Mouse (Mus musculus) heart, postnatal 25 days (tissue): ENCODE data around the gene Kctd19. TPM values are rescaled to one million over a fixed set of nuclear protein-coding genes. Genes with fewer than 3 reads are reported as not detected.

ENCODE experiments used
- DNase-seq: peaks from one replicate; pipeline ENCODE4 v3.0.0; 2022; ENCODE audit warnings: low spot score
- intact Hi-C: fragments of 180-260 bp; cut with DNase I; formaldehyde crosslinking; loops from one replicate; pipeline ENCODE4 v1.15.1; 2025
- total RNA-seq, 2 experiments: library from RNA; stranded (reverse); gene quantifications; 2 replicates each; pipeline ENCODE4 v1.2.3; 2021

The Kctd19 gene
- total RNA-seq, 2 experiments from 2014 or later: 0.44 TPM; not detected in 1

DNA sequence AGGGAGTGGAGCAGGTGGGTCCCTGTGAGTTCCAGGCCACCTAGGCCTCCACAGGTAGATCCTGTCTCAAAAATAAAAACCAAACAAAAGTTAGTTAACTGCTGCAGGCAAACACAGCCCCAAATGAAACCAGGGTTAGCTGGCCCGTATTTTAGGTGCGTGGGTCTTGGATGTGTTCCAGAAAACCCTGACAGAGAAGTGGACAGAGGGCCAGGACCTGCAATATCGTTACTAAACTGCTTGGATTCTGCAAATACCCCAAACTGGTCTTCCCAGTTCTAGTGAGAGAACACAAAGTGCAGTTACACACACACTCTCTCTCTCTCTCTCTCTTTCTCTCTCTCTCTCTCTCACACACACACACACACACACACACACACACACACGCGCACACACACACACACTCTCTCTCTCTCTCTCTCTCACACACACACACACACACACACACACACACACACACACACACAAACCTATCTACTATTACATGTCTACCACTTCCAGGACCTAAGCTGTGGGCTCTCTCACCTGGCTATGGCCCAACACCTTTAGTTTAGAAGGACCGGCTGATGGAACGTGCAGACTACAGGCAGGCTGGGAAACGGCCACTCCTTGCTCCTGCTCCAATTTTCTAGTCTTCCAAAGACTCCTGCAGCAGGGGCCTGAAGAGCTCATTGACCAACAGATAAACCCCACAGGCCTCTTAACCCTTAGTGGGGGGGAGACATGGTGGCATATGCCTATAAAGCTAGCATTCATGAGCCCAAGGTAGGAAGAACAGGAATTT is 69.3 kb downstream of the Kctd19 start:
- intact Hi-C loops: loop anchor here (2.0 kb wide), 1 partner anchor 15 kb away; no protein-coding TSS in a partner anchor
- no peak for DNase-seq

DNA sequence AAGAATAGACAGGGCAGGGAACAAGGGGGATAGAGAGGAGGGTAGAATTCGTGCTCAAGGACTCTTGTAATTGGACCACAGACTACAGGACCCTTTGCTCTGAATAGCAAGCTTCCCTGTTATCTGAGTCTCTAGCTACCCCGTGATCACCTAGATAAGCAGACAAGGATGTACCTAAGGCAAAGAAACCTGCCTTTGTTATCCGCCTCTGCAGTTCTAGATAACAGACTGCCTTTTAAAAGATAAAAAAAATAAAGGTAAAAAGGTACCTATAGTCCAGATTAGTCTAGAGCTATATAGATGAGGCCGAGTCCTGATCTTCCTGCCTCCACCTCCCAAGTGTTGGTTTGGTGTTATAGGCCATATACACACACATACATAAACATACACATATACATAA is 70.5 kb downstream of the Kctd19 start:
- intact Hi-C loops: loop anchor here (2.0 kb wide), 1 partner anchor 14 kb away; no protein-coding TSS in a partner anchor
- no peak for DNase-seq

DNA sequence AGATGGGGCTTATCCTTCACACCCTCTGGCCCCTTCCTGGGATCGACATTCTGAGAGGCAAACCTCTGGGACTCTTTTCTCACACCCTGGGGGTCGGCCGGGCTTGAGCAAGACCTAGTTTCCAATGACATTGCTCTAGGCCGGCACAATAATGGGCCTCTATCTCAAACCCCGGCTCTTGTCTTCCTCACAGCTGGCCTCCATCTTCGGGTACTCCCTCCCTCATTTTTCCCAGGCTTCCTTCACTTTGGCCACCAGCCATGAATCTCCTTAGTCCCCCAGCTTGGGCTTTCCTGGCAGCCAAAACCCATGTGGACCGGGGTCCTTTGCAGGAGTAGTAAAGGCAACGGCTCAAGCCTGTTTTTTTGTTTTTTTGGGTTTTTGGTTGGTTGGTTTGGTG is 71.9 kb downstream of the Kctd19 start:
- intact Hi-C loops: no loop called here
- no peak for DNase-seq

DNA sequence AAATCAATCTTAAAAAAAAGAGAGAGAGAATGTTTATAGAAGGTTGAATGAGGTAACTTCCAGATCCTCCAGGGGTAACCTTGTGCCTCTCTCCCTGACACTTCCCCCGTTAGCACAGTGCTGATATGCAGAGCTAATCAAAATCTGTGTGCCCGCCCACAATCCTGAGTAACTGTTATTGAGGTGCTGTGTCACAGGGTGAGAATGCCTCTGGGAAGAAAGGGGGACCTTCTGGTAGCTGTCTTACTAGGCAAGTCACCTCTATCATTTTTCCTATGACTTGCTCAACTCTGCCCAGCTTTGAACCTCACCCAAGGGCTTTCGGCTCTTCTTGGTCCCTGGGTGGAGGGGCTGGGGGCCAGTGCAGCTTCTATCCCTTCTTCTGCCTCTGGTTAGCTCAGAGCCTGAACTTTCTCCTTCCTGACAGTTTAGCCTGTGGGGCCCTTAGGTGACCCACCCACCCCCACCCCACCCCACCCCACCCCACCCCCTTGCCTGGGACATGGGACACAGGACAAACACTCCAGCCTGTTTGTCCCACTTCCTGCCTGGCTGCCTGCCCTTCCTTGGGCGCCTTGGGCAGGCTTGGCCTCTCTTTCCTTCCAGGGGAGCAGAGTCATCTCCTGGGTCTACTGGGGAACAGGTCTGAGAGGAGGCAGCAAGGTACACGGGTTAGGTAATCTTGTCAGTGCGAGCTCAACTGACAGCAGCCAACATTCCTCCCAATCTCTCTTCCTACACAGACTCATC is 73.2 kb downstream of the Kctd19 start:
- DNase-seq: no peak
- intact Hi-C loops: no loop called here

DNA sequence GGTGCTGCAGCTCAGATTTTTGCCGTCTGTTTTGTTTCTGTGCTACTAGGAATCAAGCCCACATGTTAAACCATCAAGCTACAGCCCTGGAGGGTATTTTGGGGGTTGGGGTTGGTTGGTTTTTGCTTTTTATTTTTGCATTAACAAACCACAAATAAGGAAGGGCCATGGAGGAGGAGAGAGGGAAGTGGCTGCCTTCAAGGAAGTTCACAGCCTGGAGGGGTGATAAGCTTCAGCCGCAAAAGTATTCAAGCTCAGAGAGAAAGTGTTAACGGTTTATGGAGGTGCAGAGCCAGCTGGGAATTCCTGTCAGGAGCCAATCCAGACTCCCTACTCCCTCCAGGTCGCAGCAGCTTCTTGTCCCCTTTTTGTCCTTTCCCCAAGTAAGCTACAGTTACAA is 74.3 kb downstream of the Kctd19 start:
- DNase-seq: no peak
- intact Hi-C loops: no loop called here

DNA sequence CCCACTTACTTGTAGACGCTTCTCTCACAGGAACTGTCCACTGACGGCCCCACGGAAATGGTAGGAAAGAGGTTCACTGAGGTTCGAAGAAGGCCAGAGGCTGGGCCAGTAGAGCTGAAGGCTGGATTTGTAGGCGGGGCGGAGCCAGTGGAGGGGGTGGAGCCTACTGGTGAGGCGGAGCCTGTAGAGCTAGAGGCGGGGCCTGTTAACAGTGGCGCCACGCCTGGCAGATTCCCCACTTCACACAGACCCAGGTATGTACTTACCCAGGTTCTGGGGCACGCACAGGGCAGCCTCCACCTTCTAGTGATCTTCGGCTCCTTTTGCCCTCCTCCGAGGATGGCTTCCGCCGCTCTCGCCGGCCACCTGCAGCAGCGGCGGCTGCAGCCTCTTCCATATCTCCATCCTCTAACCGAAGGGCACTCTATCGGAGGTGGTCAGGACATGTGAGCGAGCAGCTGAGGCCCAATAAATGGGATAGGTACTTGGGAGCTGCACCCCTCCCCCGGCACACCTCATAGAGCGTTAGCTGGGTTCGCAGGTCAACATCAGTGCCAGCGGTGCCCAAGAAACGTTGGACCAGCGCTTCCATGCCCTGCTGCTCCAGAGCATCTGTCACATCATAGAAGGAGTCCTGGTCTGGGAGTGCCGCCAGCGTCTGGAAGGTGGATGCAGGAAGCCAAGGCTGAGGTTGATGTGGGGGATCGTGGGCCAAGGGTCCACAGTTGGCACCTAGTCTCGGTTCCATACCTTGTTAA is 76.8 kb downstream of the Kctd19 start:
- intact Hi-C loops: no loop called here
- no peak for DNase-seq

Other genes starting within 250 kb of the Kctd19 start
- 10 to 100 TPM; 20.2 to 26.8 TPM for gene Cbfb, start 242.8 kb downstream of the Kctd19 start, total RNA-seq
- 10 to 100 TPM; 18.5 to 19.5 TPM for gene D230025D16Rik, start 188.4 kb downstream of the Kctd19 start, total RNA-seq
- 1 to 10 TPM; 4.1 to 4.9 TPM for gene B3gnt9, start 158.3 kb downstream of the Kctd19 start, total RNA-seq
- 1 to 10 TPM; 4.4 to 6.9 TPM for gene Tradd, start 148.9 kb downstream of the Kctd19 start, total RNA-seq
- gene Fbxl8, start 148.9 kb downstream of the Kctd19 start, total RNA-seq: 1 to 10 TPM; 2.4 to 2.7 TPM
- 1 to 10 TPM; 1.5 to 2.2 TPM for gene Hsf4, start 143.7 kb downstream of the Kctd19 start, total RNA-seq
- 10 to 100 TPM; 17.2 to 20.1 TPM for gene Nol3, start 137.4 kb downstream of the Kctd19 start, total RNA-seq
- gene 4931428F04Rik, start 123.6 kb downstream of the Kctd19 start, total RNA-seq: 1 to 10 TPM; 1.8 to 2.0 TPM
- gene Exoc3l, start 117.4 kb downstream of the Kctd19 start, total RNA-seq: 1 to 10 TPM; 4.9 to 7.1 TPM
- 10 to 100 TPM; 19.8 to 21.5 TPM for gene E2f4, start 115.8 kb downstream of the Kctd19 start, total RNA-seq
- under 1 TPM; 0.81 to 0.91 TPM for gene Elmo3, start 107.9 kb downstream of the Kctd19 start, total RNA-seq
- 1 to 10 TPM; 1.3 to 1.9 TPM for gene Lrrc29, start 87.2 kb downstream of the Kctd19 start, total RNA-seq
- 10 to 100 TPM; 23.4 to 25.3 TPM for gene Tmem208, start 87.1 kb downstream of the Kctd19 start, total RNA-seq
- gene Fhod1, start 65.5 kb downstream of the Kctd19 start, total RNA-seq: 1 to 10 TPM; 6.1 to 7.2 TPM
- gene Slc9a5, start 64.7 kb downstream of the Kctd19 start, total RNA-seq: under 1 TPM; 0.29 to 0.56 TPM
- gene Plekhg4, start 40.2 kb downstream of the Kctd19 start, total RNA-seq: not detected
- under 1 TPM; 0.42 to 0.73 TPM for gene Lrrc36, start 69 bp upstream of the Kctd19 start, total RNA-seq
- gene Tppp3, start 58.0 kb upstream of the Kctd19 start, total RNA-seq: 10 to 100 TPM; 51.4 TPM
- gene Zdhhc1, start 83.4 kb upstream of the Kctd19 start, total RNA-seq: 10 to 100 TPM; 12.8 to 13.6 TPM
- gene Hsd11b2, start 105.3 kb upstream of the Kctd19 start, total RNA-seq: under 1 TPM; 0.13 to 0.36 TPM
- 10 to 100 TPM; 45.7 to 53.2 TPM for gene Atp6v0d1, start 152.5 kb upstream of the Kctd19 start, total RNA-seq
- gene Ripor1, start 191.8 kb upstream of the Kctd19 start, total RNA-seq: 10 to 100 TPM; 41.7 to 50.9 TPM
- gene Ctcf, start 223.1 kb upstream of the Kctd19 start, total RNA-seq: 10 to 100 TPM; 36.4 to 43.6 TPM
- gene Agrp, start 223.9 kb upstream of the Kctd19 start, total RNA-seq: not detected